Mouse (Mus musculus): ENCODE measurements around the gene Fgfr4.
A peak's percentile ranks its signal among the peaks of the same experiment; 100 is the strongest.

The Fgfr4 gene

GRCm38 (mm10) chr13:55209649-55210192 lies 57.3 kb downstream of the Fgfr4 start, which contains the start of gene Nsd1:
Nsd1 (plus strand) TSS chr13:55209782.
- DNase-seq (ENCODE audit: low spot score in 2 of 2): no peak

GRCm38 (mm10) chr13:55210193-55210970 lies 57.9 kb downstream of the Fgfr4 start:
- DNase-seq (ENCODE audit: low spot score in 2 of 2): peak; percentile 21 to 65

GRCm38 (mm10) chr13:55210971-55211220 lies 58.5 kb downstream of the Fgfr4 start:
- peak in 1 of 2 experiments; percentile 73 for DNase-seq (ENCODE audit: low spot score in 2 of 2)

- DNase-seq (ENCODE audit: low spot score in 2 of 2): peak; percentile 71 to 85
Measured at GRCm38 (mm10) chr13:55211221-55212010, 59.0 kb downstream of the Fgfr4 start.

GRCm38 (mm10) chr13:55212011-55212360 lies 59.5 kb downstream of the Fgfr4 start:
- DNase-seq (ENCODE audit: low spot score in 2 of 2): peak; percentile 36

GRCm38 (mm10) chr13:55212361-55213137 lies 60.1 kb downstream of the Fgfr4 start:
- DNase-seq (ENCODE audit: low spot score in 2 of 2): peak; percentile 56 to 79

- DNase-seq (ENCODE audit: low spot score in 2 of 2): no peak
Measured at GRCm38 (mm10) chr13:55213138-55213806, 60.8 kb downstream of the Fgfr4 start.

Data from urinary bladder, postnatal 36 days (tissue).